Mouse (Mus musculus): ENCODE measurements at regions not wholly inside any gene's neighbourhood (a gene's known extent, or its start where the extent isn't known, plus 50 kb on each side); places are given as distances from the start of the nearest gene placed in this dataset.
A peak's percentile ranks its signal among the peaks of the same experiment; 100 is the strongest.
"Not testable (repeated sequence)": the region's sequence is repeated elsewhere in the genome, so short reads cannot be mapped to it uniquely, and the experiment has no call there.

DNA sequence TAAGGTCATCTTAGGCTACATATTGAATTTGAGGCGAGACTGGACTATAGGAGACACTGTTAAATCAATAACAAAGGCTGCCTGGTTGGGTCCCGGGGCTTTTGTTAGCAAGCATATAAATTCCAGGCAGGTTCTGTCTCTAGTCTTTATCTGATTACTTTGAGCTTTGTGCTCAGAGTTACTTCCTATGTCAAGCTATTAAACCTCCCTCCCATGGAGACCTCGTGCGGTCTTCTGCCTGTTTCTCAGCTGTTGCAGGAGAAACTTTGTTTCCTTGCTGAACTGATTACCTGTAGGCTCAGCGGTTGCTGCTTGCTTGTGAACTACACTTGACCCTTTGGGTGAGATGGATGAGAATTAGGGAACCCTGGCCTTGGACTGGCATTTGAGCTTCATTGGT is 210.5 kb upstream of the Btg1 start:
- ATAC-seq (replicated peaks; ENCODE audit: poor library complexity, severe bottlenecking) = no peak

DNA sequence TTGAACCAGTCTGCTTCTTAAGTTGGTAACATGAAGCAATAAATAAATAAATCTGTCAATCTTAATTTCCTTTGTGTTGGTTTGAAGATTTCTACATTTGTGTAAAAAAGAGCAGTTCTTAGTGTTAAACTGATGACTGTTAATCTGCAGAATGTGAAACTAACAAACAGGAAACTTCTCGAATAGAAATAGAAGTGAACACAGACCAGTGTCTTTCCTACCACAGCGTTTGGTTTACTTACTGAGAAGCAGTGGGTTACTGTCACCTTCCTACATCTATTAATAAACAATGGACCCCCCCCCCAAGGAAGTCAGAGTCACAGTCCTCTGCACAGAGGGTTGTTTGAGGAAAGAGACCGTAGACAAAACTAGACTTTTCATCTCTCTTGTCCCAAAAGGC is 209.0 kb upstream of the Btg1 start:
- peak; percentile 66 for ATAC-seq (replicated peaks; ENCODE audit: poor library complexity, severe bottlenecking)

DNA sequence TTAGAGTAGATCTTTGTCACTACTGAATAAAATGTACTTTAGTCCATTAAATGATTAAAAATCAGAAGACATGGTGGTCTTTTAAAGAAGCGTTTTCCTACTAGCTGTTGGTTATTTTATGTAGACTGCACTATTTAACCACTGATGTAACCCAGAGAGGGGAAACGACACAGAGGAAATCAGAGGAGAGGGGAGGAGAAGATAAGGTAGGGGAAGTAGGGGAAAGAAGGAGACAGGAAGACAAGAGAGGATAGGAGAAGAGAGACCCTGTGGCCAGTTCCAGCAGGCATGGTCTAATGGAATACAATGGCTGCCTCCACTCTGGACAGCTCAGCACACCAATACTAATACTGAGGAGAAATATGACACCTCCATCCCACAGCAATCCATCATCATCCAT is 208.6 kb upstream of the Btg1 start:
- ATAC-seq (replicated peaks; ENCODE audit: poor library complexity, severe bottlenecking) = peak; percentile 69

DNA sequence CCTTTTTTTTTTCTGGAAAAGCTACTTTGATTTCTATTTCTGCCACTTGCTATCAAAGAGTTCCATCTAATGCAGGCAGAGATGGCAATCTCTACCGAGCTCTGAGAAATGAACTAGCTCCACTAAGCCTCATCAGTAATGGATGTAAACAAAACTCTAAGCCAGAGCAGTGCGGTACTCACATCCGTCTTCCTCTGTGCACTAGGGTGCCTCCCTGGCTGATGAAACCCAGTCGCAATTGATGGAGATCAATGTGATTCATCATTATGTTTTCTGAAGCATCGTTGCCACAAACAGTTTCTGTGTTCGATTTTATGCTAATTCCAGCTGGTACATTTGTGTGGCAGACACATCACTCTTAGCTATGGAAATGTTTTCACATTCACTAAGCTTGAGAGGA is 206.8 kb upstream of the Btg1 start:
- no peak for ATAC-seq (replicated peaks; ENCODE audit: poor library complexity, severe bottlenecking)

DNA sequence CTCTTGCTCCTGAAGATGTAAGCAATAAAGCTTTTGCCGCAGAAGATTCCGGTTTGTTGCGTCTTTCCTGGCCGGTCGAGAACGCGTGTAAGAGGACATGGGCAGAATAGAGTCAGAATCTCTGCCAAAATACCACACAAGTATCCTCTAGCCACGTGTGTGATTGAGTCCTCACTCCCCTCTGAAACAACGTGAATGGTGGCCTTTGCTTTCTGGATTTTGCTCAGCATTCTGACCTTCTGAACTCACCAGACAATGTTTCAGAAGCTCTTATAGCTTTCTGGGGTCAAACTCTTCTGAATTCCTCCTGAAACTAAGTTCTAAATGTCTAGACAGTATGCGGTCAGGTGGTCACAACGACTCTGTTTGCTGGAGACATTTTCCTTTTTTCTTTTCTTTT is 202.0 kb upstream of the Btg1 start:
- no peak for ATAC-seq (replicated peaks; ENCODE audit: poor library complexity, severe bottlenecking)

DNA sequence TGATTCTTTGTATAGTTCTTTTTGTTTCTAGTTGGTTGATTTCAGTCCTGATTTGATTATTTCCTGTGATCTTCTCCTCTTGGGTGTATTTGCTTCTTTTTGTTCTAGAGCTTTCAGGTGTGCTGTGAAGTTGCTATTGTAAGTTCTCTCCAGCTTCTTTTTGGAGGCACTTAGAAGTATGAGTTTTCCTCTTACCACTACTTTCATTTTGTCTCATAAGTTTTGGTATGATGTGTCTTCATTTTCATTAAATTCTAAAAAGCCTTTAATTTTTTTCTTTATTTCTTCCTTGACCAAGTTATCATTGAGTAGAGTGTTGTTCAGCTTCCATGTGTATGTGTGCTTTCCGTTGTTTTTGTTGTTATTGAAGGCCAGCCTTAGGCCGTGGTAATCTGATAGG is 195.3 kb upstream of the Btg1 start:
- ATAC-seq (replicated peaks; ENCODE audit: poor library complexity, severe bottlenecking) = not testable (repeated sequence)

DNA sequence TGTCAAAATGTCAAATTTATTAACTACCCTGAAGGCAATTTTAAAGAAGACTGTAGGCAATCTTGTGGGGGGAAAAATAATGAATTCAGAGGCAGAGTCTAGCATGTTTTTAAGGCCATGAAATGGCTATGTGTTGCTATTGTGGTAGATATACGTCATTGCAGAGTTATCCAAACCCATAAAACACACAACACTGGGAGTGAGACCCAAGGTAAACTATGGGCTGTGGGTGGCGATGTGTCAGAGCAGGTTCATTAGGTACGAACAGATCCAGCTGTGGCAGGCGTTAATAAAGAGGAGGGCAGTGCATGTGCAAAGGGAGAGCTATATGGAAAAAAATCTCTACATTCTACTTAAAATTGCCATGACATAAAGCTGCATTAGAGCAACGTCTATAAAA is 189.4 kb upstream of the Btg1 start:
- no peak for ATAC-seq (replicated peaks; ENCODE audit: poor library complexity, severe bottlenecking)

DNA sequence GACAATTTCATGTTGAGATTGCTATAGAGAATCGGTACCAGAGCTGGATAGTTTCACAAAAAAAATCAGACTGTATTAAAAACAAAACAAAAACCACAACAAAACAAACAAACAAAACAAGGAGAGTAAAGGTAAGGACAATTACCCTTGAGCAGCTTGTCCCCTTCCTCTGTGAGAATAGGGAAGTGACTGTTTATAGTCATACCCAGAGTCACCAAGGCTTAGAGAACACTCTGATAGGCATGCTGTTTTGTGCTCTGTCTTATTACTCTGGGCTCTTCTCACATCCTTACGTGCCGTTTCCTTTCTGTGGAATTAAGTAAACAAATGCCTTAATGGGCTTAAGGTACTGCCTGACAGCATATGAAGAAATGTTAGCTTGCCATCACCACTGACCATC is 186.7 kb upstream of the Btg1 start:
- peak; percentile 66 for ATAC-seq (replicated peaks; ENCODE audit: poor library complexity, severe bottlenecking)

DNA sequence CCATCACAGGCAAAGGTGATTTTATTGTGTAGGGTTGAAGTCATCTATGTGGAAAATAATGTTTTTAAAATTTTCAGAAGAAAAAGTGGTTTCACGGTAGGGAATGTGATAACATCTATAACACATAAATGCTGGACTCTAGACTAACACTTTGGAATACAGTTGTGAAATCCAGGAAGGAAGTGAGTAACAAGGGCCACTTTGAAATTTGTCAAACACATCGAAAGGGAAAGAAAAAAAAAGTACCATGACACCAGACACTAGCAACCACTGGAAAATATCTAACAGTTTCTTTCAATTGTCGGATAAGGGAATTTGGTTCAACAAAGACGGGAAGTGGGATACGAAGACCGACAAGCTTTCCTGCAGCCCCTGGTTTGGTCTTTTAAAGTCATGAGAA is 181.7 kb upstream of the Btg1 start:
- peak; percentile 91 for ATAC-seq (replicated peaks; ENCODE audit: poor library complexity, severe bottlenecking)

DNA sequence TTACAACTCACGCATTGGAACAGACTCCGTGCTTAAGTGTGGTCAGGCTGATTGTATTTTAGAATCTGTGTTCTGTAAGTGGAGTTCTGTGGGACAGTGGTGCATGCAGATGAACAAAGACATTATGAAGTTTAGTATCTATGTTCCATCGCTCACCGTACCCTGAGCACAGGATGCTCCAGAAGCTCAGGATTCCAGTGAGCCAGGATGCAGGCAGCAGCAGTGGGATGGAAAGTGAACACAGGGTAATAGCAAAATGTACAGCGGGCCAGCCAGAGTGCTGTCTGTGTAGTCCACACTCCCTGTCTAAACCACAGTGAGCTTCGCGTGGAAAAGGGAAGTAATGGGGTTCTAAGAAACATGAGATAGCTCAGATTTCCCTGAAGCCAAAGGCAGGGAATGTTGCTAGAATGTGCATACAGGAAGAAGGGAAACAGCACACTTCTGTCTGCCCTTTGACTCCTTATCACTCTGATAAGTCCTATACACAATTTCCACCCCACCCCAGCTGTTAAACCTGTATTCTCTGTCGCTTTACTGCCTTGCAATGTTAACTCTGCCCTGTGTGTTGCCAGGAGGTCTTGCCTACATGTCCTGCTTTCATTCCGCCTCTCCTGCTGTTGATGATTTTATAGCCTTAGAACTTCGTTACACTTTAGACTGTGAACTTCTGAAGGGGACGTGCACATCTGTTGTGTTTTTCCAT is 178.3 kb upstream of the Btg1 start:
- peak; percentile 46 for ATAC-seq (replicated peaks; ENCODE audit: poor library complexity, severe bottlenecking)

DNA sequence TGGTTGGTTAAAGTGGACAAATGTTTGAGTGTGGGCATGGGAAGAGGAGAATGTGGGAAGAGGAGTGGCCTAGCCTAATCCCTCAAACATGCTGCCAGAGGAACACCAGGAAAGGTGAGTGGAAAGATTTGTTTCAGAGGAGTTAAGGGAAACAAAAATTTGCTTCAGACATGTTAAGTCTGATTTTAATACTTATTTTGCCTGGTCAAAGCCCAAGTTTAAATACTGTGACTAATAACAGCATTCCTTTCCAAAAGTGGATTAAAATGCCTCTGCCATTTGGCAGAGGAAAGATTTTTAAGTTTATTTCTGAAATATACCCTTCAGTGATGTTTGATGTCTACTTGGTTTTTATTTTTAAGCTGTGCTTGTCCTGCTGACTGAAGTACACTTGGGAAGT is 174.6 kb upstream of the Btg1 start:
- no peak for ATAC-seq (replicated peaks; ENCODE audit: poor library complexity, severe bottlenecking)

DNA sequence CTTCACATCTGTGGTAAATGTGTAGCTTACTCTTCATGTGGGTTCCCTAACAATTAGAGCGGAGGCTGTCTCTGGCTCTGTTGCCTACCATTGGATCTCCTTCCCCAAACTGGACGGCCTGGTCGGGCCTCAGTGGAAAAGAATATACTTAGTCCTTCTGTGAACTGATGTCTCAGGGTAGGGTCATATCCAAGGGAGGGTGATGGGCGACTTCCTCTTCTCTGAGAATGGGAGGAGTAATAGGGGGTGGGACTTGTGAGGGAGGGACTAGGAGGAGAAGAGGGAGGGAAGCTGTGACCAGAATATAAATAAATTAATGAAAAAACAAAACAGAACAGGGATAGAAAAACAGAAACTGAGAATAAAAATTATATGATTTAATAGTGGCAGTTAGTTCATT is 166.5 kb upstream of the Btg1 start:
- ATAC-seq (replicated peaks; ENCODE audit: poor library complexity, severe bottlenecking) = no peak

DNA sequence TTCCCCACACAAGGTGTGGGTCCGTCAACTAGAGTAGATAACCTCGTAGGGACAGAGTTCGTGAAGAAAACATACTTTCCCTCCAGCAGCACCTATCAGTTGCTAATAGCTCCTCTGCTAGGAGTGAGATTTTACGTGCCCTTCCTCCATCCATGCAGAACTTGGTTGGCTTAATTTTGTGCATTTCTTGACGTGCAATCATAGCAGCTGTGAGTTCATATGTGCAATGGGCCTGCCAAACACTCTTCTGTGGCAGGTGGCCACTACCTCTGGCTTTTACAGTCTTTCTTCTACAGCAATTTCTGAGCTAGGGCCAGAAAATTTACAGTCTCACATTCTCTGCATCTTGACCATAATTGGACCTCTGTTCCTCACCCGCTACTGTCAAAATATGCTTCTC is 161.9 kb upstream of the Btg1 start:
- ATAC-seq (replicated peaks; ENCODE audit: poor library complexity, severe bottlenecking) = no peak

DNA sequence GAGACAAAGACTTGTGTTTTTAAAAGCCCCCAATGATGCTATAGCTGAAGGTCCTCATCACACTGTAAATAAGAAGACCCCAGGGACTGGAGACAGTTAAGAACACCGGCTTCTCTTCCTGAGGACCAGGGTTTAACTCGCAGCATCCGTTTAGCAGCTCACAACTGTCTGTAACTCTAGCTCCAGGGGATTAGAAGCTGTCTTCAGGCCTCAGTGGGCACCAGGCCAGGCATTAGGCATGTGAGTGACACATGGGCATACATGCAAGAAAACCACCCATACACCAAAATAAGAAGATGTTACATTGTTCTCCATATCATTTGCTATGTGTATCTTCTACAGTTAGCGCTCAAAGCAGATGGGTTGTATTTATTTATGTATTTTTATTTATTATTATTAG is 158.3 kb upstream of the Btg1 start:
- ATAC-seq (replicated peaks; ENCODE audit: poor library complexity, severe bottlenecking) = no peak

DNA sequence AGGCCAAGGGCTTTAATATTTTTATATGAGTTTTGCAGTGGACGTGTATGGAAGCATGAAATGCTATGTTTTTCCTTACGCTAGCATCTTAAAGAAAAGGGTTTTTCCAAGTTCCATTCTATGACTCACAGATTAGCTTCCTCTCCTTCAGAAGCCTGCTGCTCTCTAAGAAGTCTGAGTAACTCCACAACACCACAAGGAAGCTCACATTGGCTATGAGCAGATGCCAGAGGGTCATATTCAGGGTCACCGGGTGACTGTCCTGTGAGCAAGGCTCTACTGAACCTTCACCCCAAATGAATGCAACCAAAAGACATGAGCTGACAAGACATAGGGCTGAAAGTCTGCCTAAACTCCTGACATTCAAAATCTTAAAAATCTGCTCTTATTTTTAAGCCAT is 157.6 kb upstream of the Btg1 start:
- ATAC-seq (replicated peaks; ENCODE audit: poor library complexity, severe bottlenecking) = no peak

DNA sequence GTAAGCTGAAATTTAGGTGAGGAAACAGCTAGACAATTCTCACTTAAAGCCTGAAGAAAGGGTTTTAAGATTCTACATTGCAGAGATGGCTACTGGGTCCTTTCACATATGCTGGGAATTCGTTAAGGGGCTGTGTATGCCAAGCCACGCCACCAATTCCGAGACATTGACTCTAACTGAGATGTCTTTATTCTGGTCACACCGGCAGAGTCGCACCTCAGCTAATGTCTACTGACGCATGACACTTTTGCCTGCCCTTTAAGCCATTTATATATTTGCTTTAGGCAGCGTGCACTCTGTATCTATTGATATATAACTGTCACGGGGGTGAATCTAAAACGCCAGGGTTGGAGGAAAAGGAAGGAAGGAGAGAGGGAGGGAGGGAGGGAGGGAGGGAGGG is 156.7 kb upstream of the Btg1 start:
- no peak for ATAC-seq (replicated peaks; ENCODE audit: poor library complexity, severe bottlenecking)

DNA sequence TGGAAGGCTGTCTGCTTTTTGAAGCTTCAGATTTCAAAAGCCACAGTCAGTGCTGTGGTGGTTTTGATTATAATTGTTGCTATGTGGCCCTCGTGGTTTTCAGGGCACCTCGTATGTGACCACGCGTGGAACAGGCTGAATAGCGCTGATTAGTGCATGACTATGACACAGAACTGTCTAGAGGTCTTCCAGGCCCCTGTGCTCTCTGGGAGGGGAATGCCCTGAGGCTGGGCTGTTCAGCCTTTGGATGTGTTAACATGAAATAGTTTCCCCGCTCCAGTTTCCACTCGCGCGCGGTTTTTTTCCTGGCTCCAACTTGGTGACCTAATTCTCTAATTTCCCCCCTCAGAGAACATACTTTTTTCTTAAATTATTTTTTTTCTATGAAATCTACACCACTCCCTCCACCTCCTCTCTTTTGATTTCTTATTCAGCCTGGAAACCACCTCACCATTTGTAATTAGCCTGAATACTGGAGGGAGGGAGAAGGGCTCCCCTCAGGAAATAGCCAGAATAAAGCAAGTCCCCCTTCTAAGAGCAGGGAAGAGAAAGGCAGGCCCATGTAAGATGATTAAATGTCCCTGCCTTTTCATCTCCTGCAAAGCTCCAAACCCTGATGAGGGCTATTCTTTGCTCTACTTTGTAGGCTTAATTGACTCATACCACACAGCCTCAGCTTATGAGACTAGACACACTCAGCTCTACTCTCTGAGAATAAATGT is 156.0 kb upstream of the Btg1 start:
- peak; percentile 27; the same call in 1 of the 2 replicates for ATAC-seq (replicated peaks; ENCODE audit: poor library complexity, severe bottlenecking)

DNA sequence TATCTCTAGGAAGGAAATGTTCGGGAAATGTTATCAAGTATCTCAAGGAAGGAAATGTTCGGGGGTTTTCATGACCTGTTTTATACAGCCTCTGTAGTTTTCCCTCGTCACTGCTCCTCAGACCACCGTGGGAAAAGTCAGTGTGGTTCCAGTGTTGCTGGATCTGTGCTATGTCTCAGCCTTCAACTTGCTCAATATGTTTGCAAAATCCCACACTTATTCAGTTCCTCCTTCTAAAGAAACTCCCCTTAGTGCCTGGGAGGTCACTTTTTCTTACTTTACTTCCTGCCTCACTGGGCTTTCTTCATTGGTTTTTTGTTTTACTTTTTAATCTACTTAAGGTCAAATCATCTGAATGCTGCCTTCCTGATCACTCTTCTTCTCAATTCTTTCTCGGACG is 150.8 kb upstream of the Btg1 start:
- ATAC-seq (replicated peaks; ENCODE audit: poor library complexity, severe bottlenecking) = peak; percentile 98

DNA sequence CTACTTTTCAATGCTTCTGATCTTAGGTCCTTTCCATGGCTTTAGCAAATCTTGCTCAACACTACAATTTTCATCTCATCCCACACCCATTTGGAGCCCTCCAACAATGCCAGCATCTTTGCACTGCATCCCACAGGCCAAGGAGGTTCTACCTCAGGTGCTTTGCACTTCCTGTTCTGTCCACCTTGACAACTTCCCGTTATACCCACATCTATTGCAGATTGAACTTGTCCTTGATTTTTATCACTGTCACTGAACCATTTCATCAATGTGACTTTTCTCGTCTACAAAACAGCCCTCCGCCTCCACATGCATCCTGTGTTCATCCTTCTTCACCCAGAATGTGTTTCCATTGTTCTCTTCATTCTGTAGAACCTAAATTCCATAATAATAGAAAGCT is 150.0 kb upstream of the Btg1 start:
- ATAC-seq (replicated peaks; ENCODE audit: poor library complexity, severe bottlenecking) = no peak

DNA sequence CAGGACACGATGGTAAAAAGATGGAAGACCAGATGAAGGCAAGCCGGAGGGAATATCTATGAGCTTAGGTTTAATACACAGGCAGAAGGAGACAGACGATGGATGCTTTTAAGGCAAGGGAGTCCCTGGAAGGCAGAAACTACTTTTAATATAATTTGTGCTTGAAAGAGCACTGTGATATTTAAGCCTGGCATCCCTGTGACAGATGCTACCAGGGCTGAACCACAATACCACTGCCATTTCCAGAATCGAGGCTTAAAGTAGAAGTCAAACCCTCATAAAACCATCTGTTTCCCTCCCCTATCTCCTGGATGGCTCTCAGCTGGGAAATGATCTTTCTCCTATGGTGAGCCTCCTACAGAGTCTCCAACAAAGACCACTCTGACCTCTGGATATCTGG is 149.1 kb upstream of the Btg1 start:
- no peak for ATAC-seq (replicated peaks; ENCODE audit: poor library complexity, severe bottlenecking)

DNA sequence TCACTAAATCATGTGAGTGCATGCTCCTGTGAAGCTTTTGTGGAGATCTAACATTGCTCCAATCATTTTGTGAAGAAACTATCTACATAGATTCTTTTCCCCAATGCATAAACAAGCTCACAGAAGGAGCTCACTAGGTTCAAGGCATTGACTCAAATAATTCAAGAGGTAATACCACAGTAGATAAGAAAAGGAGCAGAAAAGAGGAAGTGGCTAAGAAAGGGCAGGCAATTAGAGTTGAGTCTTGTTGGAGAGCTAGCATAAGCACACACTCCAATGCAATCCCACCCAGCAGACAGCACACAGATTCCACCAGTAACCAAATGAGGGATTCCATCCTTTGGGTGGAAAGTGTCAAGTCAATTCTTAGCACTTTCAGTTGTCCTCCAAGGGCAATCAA is 145.3 kb upstream of the Btg1 start:
- ATAC-seq (replicated peaks; ENCODE audit: poor library complexity, severe bottlenecking) = peak; percentile 89

DNA sequence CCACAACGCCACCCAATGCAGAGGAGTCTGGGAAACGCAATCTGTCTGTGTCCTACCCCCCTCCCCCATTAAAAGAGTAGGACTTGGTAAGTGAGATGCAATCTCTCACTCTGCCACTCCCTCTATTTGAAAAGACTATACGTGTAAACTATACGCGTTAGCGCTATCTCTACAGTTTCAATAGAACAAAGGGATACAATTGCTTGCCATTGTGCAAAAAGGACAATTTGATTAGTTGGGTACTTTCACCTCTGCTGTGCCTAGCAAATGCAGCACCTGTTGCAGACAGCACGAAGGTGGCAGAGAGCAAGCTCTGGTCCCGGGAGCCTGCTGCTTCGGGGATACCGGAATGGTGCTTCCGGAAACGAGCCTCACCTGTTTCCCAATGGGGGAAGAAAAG is 137.5 kb upstream of the Btg1 start:
- ATAC-seq (replicated peaks; ENCODE audit: poor library complexity, severe bottlenecking) = no peak

Measured in granulocyte monocyte progenitor cell, adult 5-6 weeks (primary cell).